Mouse (Mus musculus) embryonic fibroblast, embryonic 13.5 days (primary cell): ENCODE data around the gene Ampd2.

Experiments used
- CTCF ChIP-seq: IDR thresholded peaks from 2 replicates; pipeline ENCODE4 v1.5.1; 2011; ENCODE audit warnings: mild to moderate bottlenecking, control low read depth, low read length, moderate library complexity, borderline replicate concordance; ENCODE audit not compliant: insufficient read depth
- POLR2A ChIP-seq: IDR thresholded peaks from 2 replicates; pipeline ENCODE4 v1.6.1; 2011; ENCODE audit warnings: low read depth, mild to moderate bottlenecking, control low read depth, low read length, moderate library complexity

DNA sequence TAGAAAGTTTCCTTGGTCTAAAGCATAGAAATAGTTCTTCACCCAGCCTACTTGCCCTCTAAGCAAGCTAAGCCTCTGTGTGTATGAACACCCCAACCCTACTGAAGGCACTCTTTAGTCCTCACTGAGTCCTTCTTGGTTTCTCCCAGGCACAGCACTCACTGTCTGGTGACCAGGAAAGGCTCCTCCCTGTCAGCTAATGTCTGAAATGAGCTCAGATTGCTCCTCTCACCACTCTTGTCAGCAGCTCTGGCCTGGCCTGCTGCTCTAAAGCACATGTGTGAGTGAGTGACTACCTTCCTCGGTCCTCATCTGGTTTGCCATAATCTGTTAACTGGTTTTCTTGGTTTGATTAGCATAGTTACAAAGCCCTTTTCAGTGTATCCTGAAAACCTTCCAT, 45.4 kb upstream of the Ampd2 start:
- TF ChIP-seq CTCF (no peak), POLR2A (no peak)
